Mouse (Mus musculus) kidney, embryonic 16.5 days (tissue): ENCODE results near the gene Sema4b. TPM values are rescaled to one million over a fixed set of nuclear protein-coding genes. Genes with fewer than 3 reads are reported as not detected.

Source experiments
- ATAC-seq: fragments of 200-750 bp; cut with Nextera tagmentation; 2 replicates; pipeline ENCODE4 v1.8.0; 2017; ENCODE audit warnings: moderate TSS enrichment; ENCODE audit not compliant: low FRiP score, low TSS enrichment
- H3K27ac ChIP-seq: fragments of 300-500 bp; sonication (generic); 2 replicates; pipeline ENCODE4 v1.5.1; 2014; ENCODE audit warnings: low read length
- H3K27me3 ChIP-seq: fragments of 300-500 bp; sonication (generic); 2 replicates; pipeline ENCODE4 v1.6.1; 2014; ENCODE audit warnings: low read length, control low read depth, mixed read lengths; ENCODE audit not compliant: insufficient read depth
- H3K36me3 ChIP-seq: fragments of 300-500 bp; sonication (generic); 2 replicates; pipeline ENCODE4 v1.6.1; 2014; ENCODE audit warnings: low read length, control low read depth, mixed read lengths; ENCODE audit not compliant: insufficient read depth
- H3K4me1 ChIP-seq: fragments of 300-500 bp; sonication (generic); 2 replicates; pipeline ENCODE4 v1.6.1; 2014; ENCODE audit warnings: low read length, control low read depth, mixed read lengths; ENCODE audit not compliant: insufficient read depth
- H3K4me2 ChIP-seq: fragments of 300-500 bp; sonication (generic); replicated peaks from 2 replicates; pipeline ENCODE4 v1.6.1; 2014; ENCODE audit warnings: low read depth, low read length
- H3K4me3 ChIP-seq: fragments of 300-500 bp; sonication (generic); 2 replicates; pipeline ENCODE4 v1.5.1; 2014; ENCODE audit warnings: mild to moderate bottlenecking, low read length
- H3K9ac ChIP-seq: fragments of 300-500 bp; sonication (generic); replicated peaks from 2 replicates; pipeline ENCODE4 v1.6.1; 2014; ENCODE audit warnings: low read length
- H3K9me3 ChIP-seq: fragments of 300-500 bp; sonication (generic); 2 replicates; pipeline ENCODE4 v1.6.1; 2016; ENCODE audit warnings: low read length, control low read depth
- WGBS: fragments of 180-500 bp; shearing (Covaris S2); extraction: QIAGEN DNeasy Blood & Tissue Kit; methylation state at CpG from one replicate; pipeline ENCODE4 v1.1.7; 2014; 5-methylcytosine and 5-hydroxymethylcytosine counted together
- polyA plus RNA-seq: library from polyadenylated mRNA; unstranded; fragments of >200 nt; fragmentation: Nextera tagmentation; extraction: Ambion mirVana; gene quantifications from 2 replicates; pipeline ENCODE4 v1.2.1, GENCODE M21; 2015

Sema4b gene
- polyA plus RNA-seq, 1 experiment from 2014 or later = 17.7 TPM

GRCm38 (mm10) chr7:80193941-80194739, 7.5 kb downstream of the Sema4b start:
- Histone ChIP-seq H3K4me2 (no peak overlapping the region), H3K27me3 (no peaks in the 10 kb centered on the region), H3K9me3 (no peaks in the 10 kb centered on the region), H3K27ac (no peak overlapping the region), H3K4me3 (no peak overlapping the region), H3K36me3 (no peaks in the 10 kb centered on the region), H3K4me1 (peaks cover 44% of the 10 kb centered on the region), H3K9ac (no peak overlapping the region)
- 73% methylated on average over 13 of the region's 13 CpGs for WGBS
- ATAC-seq = no peak

- no peaks in the 10 kb centered on the region for H3K36me3 ChIP-seq
- peaks cover 50% of the 10 kb centered on the region for H3K4me1 ChIP-seq
- no peaks in the 10 kb centered on the region for H3K27me3 ChIP-seq
- H3K27ac ChIP-seq = no peak overlapping the region
- WGBS = 91% methylated on average over 5 of the region's 5 CpGs
- H3K4me3 ChIP-seq = no peak overlapping the region
- H3K4me2 ChIP-seq = no peak overlapping the region
- no peaks in the 10 kb centered on the region for H3K9me3 ChIP-seq
- H3K9ac ChIP-seq = no peak overlapping the region
- no peak for ATAC-seq
These were observed 8.5 kb downstream of the Sema4b start for GRCm38 (mm10) chr7:80195146-80195545.

GRCm38 (mm10) chr7:80195576-80196263, 9.1 kb downstream of the Sema4b start:
- H3K4me1 ChIP-seq = peaks cover 51% of the 10 kb centered on the region
- H3K4me3 ChIP-seq = no peak overlapping the region
- H3K27me3 ChIP-seq = no peaks in the 10 kb centered on the region
- H3K9me3 ChIP-seq = no peaks in the 10 kb centered on the region
- ATAC-seq = no peak
- no peak overlapping the region for H3K9ac ChIP-seq
- H3K4me2 ChIP-seq = no peak overlapping the region
- H3K27ac ChIP-seq = no peak overlapping the region
- no peaks in the 10 kb centered on the region for H3K36me3 ChIP-seq
- 86% methylated on average over 10 of the region's 11 CpGs for WGBS

GRCm38 (mm10) chr7:80197371-80197770, 10.7 kb downstream of the Sema4b start:
- Histone ChIP-seq H3K36me3 (no peaks in the 10 kb centered on the region), H3K4me1 (peaks cover 42% of the 10 kb centered on the region), H3K4me3 (peak overlapping the region; percentile 71), H3K27ac (peak overlapping the region; percentile 94), H3K27me3 (no peaks in the 10 kb centered on the region), H3K9ac (peak overlapping the region; percentile 79), H3K9me3 (no peaks in the 10 kb centered on the region), H3K4me2 (peak overlapping the region; percentile 89)
- WGBS = 12% methylated on average over 4 of the region's 4 CpGs
- no peak for ATAC-seq

- under 1% methylated on average over 59 of the region's 74 CpGs for WGBS
- ATAC-seq = peak; percentile 92
These were observed 11.5 kb downstream of the Sema4b start for GRCm38 (mm10) chr7:80197941-80198778.

GRCm38 (mm10) chr7:80198863-80199262, 12.2 kb downstream of the Sema4b start:
- H3K4me3 ChIP-seq = peak overlapping the region; percentile 71
- H3K9me3 ChIP-seq = no peaks in the 10 kb centered on the region
- H3K9ac ChIP-seq = peak overlapping the region; percentile 79
- H3K27ac ChIP-seq = peak overlapping the region; percentile 94
- ATAC-seq = peak; percentile 9; the same call in 1 of the 2 replicates
- H3K36me3 ChIP-seq = no peaks in the 10 kb centered on the region
- no peaks in the 10 kb centered on the region for H3K27me3 ChIP-seq
- peak overlapping the region; percentile 89 for H3K4me2 ChIP-seq
- WGBS = under 1% methylated on average over 11 of the region's 11 CpGs
- peaks cover 47% of the 10 kb centered on the region for H3K4me1 ChIP-seq

More at GRCm38 (mm10) chr7:80197941-80198778, 11.5 kb downstream of the Sema4b start:
- H3K4me2 ChIP-seq = peak overlapping the region; percentile 89
- peak overlapping the region; percentile 79 for H3K9ac ChIP-seq
- H3K36me3 ChIP-seq = no peaks in the 10 kb centered on the region
- peaks cover 41% of the 10 kb centered on the region for H3K4me1 ChIP-seq
- peak overlapping the region; percentile 94 for H3K27ac ChIP-seq
- peak overlapping the region; percentile 71 for H3K4me3 ChIP-seq
- H3K27me3 ChIP-seq = no peaks in the 10 kb centered on the region
- H3K9me3 ChIP-seq = no peaks in the 10 kb centered on the region

GRCm38 (mm10) chr7:80199286-80199685, 12.6 kb downstream of the Sema4b start:
- ATAC-seq = no peak

GRCm38 (mm10) chr7:80199851-80200587, 13.4 kb downstream of the Sema4b start:
- 50% methylated on average over 11 of the region's 11 CpGs for WGBS
- Histone ChIP-seq H3K36me3 (no peaks in the 10 kb centered on the region), H3K27me3 (no peaks in the 10 kb centered on the region), H3K4me2 (peak overlapping the region; percentile 89), H3K27ac (no peak overlapping the region), H3K4me3 (peak overlapping the region; percentile 71), H3K4me1 (peaks cover 47% of the 10 kb centered on the region), H3K9ac (peak overlapping the region; percentile 79; the same call in 1 of the 2 replicates), H3K9me3 (no peaks in the 10 kb centered on the region)
- ATAC-seq = no peak

More at GRCm38 (mm10) chr7:80199286-80199685, 12.6 kb downstream of the Sema4b start:
- Histone ChIP-seq H3K27me3 (no peaks in the 10 kb centered on the region), H3K9me3 (no peaks in the 10 kb centered on the region), H3K9ac (peak overlapping the region; percentile 79), H3K27ac (peak overlapping the region; percentile 94), H3K36me3 (no peaks in the 10 kb centered on the region), H3K4me1 (peaks cover 47% of the 10 kb centered on the region), H3K4me3 (peak overlapping the region; percentile 71), H3K4me2 (peak overlapping the region; percentile 89)
- WGBS = 27% methylated on average over 6 of the region's 6 CpGs

- Histone ChIP-seq H3K9me3 (no peaks in the 10 kb centered on the region), H3K4me2 (peak overlapping the region; percentile 12; the same call in 1 of the 2 replicates), H3K27me3 (no peaks in the 10 kb centered on the region), H3K27ac (no peak overlapping the region), H3K4me3 (no peak overlapping the region), H3K36me3 (no peaks in the 10 kb centered on the region), H3K4me1 (peaks cover 51% of the 10 kb centered on the region), H3K9ac (no peak overlapping the region)
- ATAC-seq = no peak
- WGBS = 57% methylated on average over 6 of the region's 6 CpGs
These were observed 13.9 kb downstream of the Sema4b start for GRCm38 (mm10) chr7:80200588-80200945.
